Comparison of ENCODE assay signal across 9 mouse cellular contexts in the genomic region with DNA sequence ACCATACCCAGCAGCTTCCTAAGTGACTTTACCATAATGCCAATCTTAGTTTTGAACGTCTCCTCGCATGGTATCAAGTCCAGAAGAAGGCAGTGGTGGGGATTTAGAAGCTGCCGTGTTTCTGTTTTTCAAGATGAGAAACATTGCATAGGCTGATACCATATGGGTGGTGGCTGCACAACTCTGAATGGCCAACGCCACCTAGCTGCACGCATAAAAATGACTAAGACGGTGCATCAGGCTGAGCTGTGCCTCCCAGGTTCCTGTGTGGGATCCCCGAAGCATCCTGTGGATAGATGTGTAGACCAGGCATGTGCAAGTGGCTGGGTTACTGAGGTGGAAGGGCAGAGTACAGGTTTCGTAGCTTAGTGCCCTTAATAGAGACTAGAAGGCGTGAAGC. TPM values are rescaled to one million over a fixed set of nuclear protein-coding genes. Genes with fewer than 3 reads are reported as not detected.
DNase-seq lines count a peak whose midpoint lies in the region; ATAC-seq and TF ChIP-seq lines count a peak whose summit lies in the region.
"Had no signal": no experiment of that assay in that cellular context is flagged by ENCODE, and none has a peak within 500 bp of the region (broad histone marks: within the 10 kb centered on the region; RNA-seq: fewer than 3 reads in every experiment).

No protein-coding gene starts in this region.

- no peak overlapping the region for H3ac ChIP-seq in C2C12 (ENCODE audit: control insufficient read depth, insufficient read length, low read depth)

- H3K27me3 ChIP-seq in cerebellum, adult 2 months (ENCODE audit: control insufficient read depth, insufficient read depth, low read length), result no peaks in the 10 kb centered on the region
- no peaks in the 10 kb centered on the region for H3K27me3 ChIP-seq in C2C12 (ENCODE audit: control insufficient read depth, insufficient read depth, insufficient read length)
- no peaks in the 10 kb centered on the region; the same call in 1 of the 2 replicates for H3K27me3 ChIP-seq in lung, postnatal 0 days (replicated peaks; ENCODE audit: insufficient read depth, low read length)
- H3K27me3 ChIP-seq: hindbrain, embryonic 13.5 days had no signal

- H3K36me3 ChIP-seq in C2C12 (ENCODE audit: control insufficient read depth, insufficient read depth), result no peaks in the 10 kb centered on the region
- no peaks in the 10 kb centered on the region for H3K36me3 ChIP-seq in lung, postnatal 0 days (ENCODE audit: insufficient read depth, low read length)

- peaks cover 7% of the 10 kb centered on the region for H3K4me1 ChIP-seq in cerebellum, adult 2 months (ENCODE audit: control insufficient read depth, insufficient read depth, low read length)
- no peaks in the 10 kb centered on the region for H3K4me1 ChIP-seq in lung, postnatal 0 days (ENCODE audit: insufficient read depth, low read depth, low read length)
- H3K4me1 ChIP-seq: hindbrain, embryonic 13.5 days had no signal

- no peak for ATAC-seq in lung, postnatal 0 days

- H3K4me2 ChIP-seq in lung, postnatal 0 days (replicated peaks; ENCODE audit: low read depth, low read length), result no peak overlapping the region
- H3K4me2 ChIP-seq: hindbrain, embryonic 13.5 days had no signal

- TF ChIP-seq CTCF in cerebellum, adult 2 months (IDR thresholded peaks at IDR 0.05; ENCODE audit: borderline replicate concordance, insufficient read depth, low read depth, low read length), result peak; percentile 76
- peak; percentile 47 for TF ChIP-seq CTCF in C2C12 (IDR thresholded peaks at IDR 0.05; ENCODE audit: control insufficient read depth, insufficient read depth, insufficient read length)
- peak; percentile 67 for TF ChIP-seq CTCF in lung, postnatal 0 days (IDR thresholded peaks at IDR 0.05)

- no peak overlapping the region for H3K27ac ChIP-seq in cerebellum, adult 2 months (ENCODE audit: insufficient read depth, low read length)
- H3K27ac ChIP-seq in lung, postnatal 0 days (ENCODE audit: low read length), result no peak overlapping the region
- H3K27ac ChIP-seq: hindbrain, embryonic 13.5 days had no signal

- TF ChIP-seq EP300 in lung, postnatal 0 days (IDR thresholded peaks at IDR 0.05), result no peak

- H3K4me3 ChIP-seq in cerebellum, adult 2 months (replicated peaks; ENCODE audit: insufficient read depth, low read depth, low read length), result no peak overlapping the region
- no peak overlapping the region for H3K4me3 ChIP-seq in C2C12 (ENCODE audit: insufficient read depth, poor library complexity, severe bottlenecking)
- H3K4me3 ChIP-seq in lung, postnatal 0 days (ENCODE audit: low read depth, low read length), result no peak overlapping the region
- H3K4me3 ChIP-seq: hindbrain, embryonic 13.5 days had no signal

- intact Hi-C loops in left cerebral cortex, postnatal 4 days (cut with DNase I), result no loop called here
- intact Hi-C loops in left cerebral cortex, postnatal 10 days (cut with DNase I), result no loop called here

- no peak overlapping the region for H3K9ac ChIP-seq in lung, postnatal 0 days (replicated peaks; ENCODE audit: low read depth)
- H3K9ac ChIP-seq: hindbrain, embryonic 13.5 days had no signal

- 56% methylated on average over 9 of the region's 9 CpGs for WGBS in cerebellum, adult 2 months
- WGBS in lung, postnatal 0 days, result 70% methylated on average over 9 of the region's 9 CpGs

- H3K9me3 ChIP-seq in lung, postnatal 0 days (ENCODE audit: low read length), result no peaks in the 10 kb centered on the region
- H3K9me3 ChIP-seq: hindbrain, embryonic 13.5 days had no signal

- TF ChIP-seq POLR2A in cerebellum, adult 2 months (IDR thresholded peaks at IDR 0.05; ENCODE audit: borderline replicate concordance, insufficient read depth, low read length), result no peak

- H3K79me3 ChIP-seq in C2C12 (ENCODE audit: low read depth), result no peaks in the 10 kb centered on the region

- H3K79me2 ChIP-seq in C2C12 (ENCODE audit: control insufficient read depth, insufficient read depth), result no peaks in the 10 kb centered on the region

- DNase-seq in cerebellum, adult 2 months, result peak in 1 of 2 experiments; percentile 33
- no peak for DNase-seq in cerebellum, adult 11-12 months
- peak; percentile 12 for DNase-seq in left cerebral cortex, postnatal 4 days
- DNase-seq in left cerebral cortex, postnatal 10 days (ENCODE audit: extremely low spot score in 1 of 2, low spot score in 2 of 2), result no peak
- DNase-seq in lung, postnatal 0 days (ENCODE audit: low spot score), result no peak
- DNase-seq in gastrocnemius, adult 8-10 months (ENCODE audit: low spot score in 2 of 2), result no peak
- DNase-seq in layer of hippocampus, postnatal 10 days (ENCODE audit: low spot score in 2 of 2), result no peak

TF ChIP-seq in C2C12, 6 proteins besides CTCF, POLR2A, EP300 and RAD21:
- no peak for TF ChIP-seq MYOG (IDR thresholded peaks at IDR 0.05; ENCODE audit: control insufficient read depth, extremely low read depth, insufficient read length)
- TF ChIP-seq MYOD1 (IDR thresholded peaks at IDR 0.05; ENCODE audit: control insufficient read depth, insufficient read length, low read depth), result no peak
- TF ChIP-seq CEBPB (IDR thresholded peaks at IDR 0.05; ENCODE audit: low read depth), result no peak
- no peak for TF ChIP-seq USF1 (IDR thresholded peaks at IDR 0.05; ENCODE audit: low read depth)
- TF ChIP-seq MAX (IDR thresholded peaks at IDR 0.05), result no peak
- TF ChIP-seq FOSL1 (IDR thresholded peaks at IDR 0.05; ENCODE audit: insufficient read depth, low read length, poor library complexity, severe bottlenecking), result no peak

RNA-seq across cellular contexts. Expression of a gene that starts 42.0 kb away (rescaled TPM):
- 507 and 509 TPM in 2 replicates for polyA plus RNA-seq in cerebellum, adult 2 months (2012; rRNA removed)
- 100 to 1,000 TPM; 366 to 388 TPM for total RNA-seq in left cerebral cortex, postnatal 4 days (2021)
- 100 to 1,000 TPM; 499 to 505 TPM for total RNA-seq in left cerebral cortex, postnatal 10 days (2021)
- 1.7 TPM for polyA plus RNA-seq in C2C12 (2012; fragmentation: generic; extraction: Trizol)
- 14.4 and 16.5 TPM in 2 replicates for polyA plus RNA-seq in lung, postnatal 0 days (2015; fragmentation: Nextera tagmentation; extraction: Ambion mirVana)
- total RNA-seq in gastrocnemius, adult 8-10 months (2022), result 1 to 10 TPM in 1 of 4 experiments, under 1 TPM in 3; 0.70 to 1.5 (median 0.75) TPM
- 100 to 1,000 TPM; 404 to 409 TPM for total RNA-seq in layer of hippocampus, postnatal 10 days (2021)

RNA-seq across cellular contexts. Expression of a gene that starts 42.2 kb away (rescaled TPM):
- 7.0 and 7.9 TPM in 2 replicates for polyA plus RNA-seq in cerebellum, adult 2 months (2012; rRNA removed)
- total RNA-seq in left cerebral cortex, postnatal 4 days (2021), result 10 to 100 TPM in 1 of 2 experiments, 1 to 10 TPM in 1; 7.8 to 11.4 TPM
- 1 to 10 TPM; 6.3 to 6.7 TPM for total RNA-seq in left cerebral cortex, postnatal 10 days (2021)
- 32.6 TPM for polyA plus RNA-seq in C2C12 (2012; fragmentation: generic; extraction: Trizol)
- polyA plus RNA-seq in lung, postnatal 0 days (2015; fragmentation: Nextera tagmentation; extraction: Ambion mirVana), result 2.7 and 2.8 TPM in 2 replicates
- total RNA-seq in gastrocnemius, adult 8-10 months (2022), result 10 to 100 TPM; 16.6 to 20.3 (median 17.4) TPM
- total RNA-seq in layer of hippocampus, postnatal 10 days (2021), result 10 to 100 TPM in 1 of 2 experiments, 1 to 10 TPM in 1; 7.3 to 11.4 TPM

Comparison
In these comparisons a context has a peak if more than half of its experiments do, and no peak if none do; other contexts are left out.
1. RNA of a gene that starts 42.0 kb away (total RNA-seq): 499 to 505 TPM in left cerebral cortex, postnatal 10 days, 404 to 409 TPM in layer of hippocampus, postnatal 10 days and 366 to 388 TPM in left cerebral cortex, postnatal 4 days; 0.70 to 1.5 TPM in gastrocnemius, adult 8-10 months; every median in the first group is over 100 times any median in the second.
2. Peak in every context shown above with its lines, with median percentiles within 50 percentile points of each other: CTCF ChIP-seq.